Mouse (Mus musculus) urinary bladder, adult 2 months (tissue): ENCODE measurements around the gene Nckap1. TPM values are rescaled to one million over a fixed set of nuclear protein-coding genes. Genes with fewer than 3 reads are reported as not detected.

Source experiments
- DNase-seq: peaks from one replicate; pipeline ENCODE4 v3.0.0; 2022; ENCODE audit warnings: low spot score
- polyA plus RNA-seq: library from polyadenylated mRNA; depleted of rRNA; stranded (reverse); fragments of >200 nt; gene quantifications from 2 replicates; pipeline ENCODE4 v1.2.3, GENCODE M21; 2012; rRNA removed

The Nckap1 gene
- polyA plus RNA-seq: 93.1 and 96.9 TPM in 2 replicates

DNA sequence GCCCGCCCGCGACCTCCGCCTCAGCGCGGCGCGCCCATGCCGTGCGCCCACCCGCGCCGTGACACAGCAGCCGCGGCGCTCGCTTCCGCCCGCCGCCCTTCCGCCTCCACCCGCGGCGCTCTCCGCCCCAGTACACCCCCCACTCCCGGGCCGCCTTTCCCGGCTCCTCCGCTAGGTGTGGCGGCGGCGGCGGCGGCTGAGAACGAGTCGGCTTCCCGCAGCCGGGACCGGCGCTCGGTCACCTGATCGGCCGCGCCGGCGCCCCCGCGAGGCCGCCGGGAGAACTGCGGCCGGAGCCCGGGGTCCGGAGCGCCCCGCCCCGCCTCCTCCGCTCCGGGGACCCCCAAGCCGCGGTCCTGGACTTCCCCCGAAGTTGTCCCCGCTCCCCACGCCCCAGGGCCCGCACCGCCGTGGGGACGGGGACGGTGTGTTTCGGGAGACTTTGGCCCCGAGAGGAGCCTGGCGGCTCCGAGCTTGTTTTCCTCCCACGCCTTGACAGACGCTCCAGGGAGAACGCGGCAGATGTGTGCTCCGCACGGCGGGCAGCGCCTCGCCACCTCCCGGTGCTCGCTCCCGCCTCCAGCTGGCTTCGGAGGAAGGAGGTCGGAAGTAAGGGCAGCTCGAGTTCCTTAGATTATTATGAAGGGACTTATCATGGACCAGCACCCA is at the start of gene Nckap1:
TSS of gene Nckap1 (minus strand) at position 338 of the 669 bp plus-strand sequence.
- peak; percentile 95 for DNase-seq

DNA sequence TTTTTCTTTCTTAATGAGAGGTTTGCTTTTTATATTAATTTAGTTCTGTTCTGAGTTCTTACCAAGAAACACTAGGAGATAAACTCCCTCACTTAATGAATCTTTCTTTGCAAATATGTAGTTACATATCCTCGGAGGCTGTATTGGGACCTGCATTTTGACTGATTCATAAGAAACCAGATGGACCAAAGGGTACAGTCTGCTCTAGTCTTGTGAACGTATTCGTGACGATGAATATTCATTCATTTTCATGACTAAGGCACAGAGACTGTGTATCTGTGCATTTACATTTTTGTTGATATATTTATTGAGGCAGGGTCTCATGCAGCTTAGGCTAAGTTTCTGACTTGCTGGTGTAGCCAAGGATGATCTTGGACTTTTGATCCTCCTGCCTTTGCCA is 43.3 kb upstream of the Nckap1 start:
- no peak for DNase-seq

DNA sequence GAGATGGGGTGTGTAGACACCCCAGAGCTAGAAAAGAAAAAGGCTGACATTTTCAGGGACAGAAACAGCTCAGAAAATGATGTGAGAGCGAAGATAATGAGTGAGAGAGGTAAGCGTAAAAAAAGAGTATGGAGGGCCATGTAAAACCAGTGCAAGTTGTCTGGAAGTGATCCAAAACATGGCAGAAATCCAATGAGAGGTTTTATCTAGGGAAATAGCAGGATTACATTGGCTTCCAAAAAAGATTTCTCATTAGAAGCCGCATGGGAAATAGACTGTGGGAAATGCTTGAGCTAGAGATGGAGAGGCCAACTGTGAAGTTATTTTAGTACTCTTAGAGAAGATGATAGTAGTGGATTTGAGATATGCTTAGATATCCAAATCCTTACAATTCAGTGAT is 40.7 kb upstream of the Nckap1 start:
- no peak for DNase-seq

DNA sequence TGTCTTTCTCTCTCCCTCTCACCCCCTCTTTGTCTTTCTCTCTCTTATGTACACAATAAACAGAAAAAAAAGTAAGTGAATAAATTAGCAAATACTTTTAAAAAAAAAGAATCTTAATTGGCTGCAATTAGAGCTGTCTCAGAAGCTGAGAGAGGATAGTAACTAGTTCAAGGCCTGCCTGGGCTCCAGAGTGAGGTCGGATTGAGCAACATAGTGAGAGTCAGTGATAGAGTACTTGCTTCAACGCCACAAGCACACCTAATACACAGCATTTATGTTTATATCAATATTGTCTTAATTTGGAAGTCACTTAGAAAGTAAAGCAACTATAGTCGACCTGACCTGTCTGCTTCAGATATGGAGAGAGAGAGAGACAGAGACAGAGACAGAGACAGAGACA is 37.8 kb upstream of the Nckap1 start:
- no peak for DNase-seq

DNA sequence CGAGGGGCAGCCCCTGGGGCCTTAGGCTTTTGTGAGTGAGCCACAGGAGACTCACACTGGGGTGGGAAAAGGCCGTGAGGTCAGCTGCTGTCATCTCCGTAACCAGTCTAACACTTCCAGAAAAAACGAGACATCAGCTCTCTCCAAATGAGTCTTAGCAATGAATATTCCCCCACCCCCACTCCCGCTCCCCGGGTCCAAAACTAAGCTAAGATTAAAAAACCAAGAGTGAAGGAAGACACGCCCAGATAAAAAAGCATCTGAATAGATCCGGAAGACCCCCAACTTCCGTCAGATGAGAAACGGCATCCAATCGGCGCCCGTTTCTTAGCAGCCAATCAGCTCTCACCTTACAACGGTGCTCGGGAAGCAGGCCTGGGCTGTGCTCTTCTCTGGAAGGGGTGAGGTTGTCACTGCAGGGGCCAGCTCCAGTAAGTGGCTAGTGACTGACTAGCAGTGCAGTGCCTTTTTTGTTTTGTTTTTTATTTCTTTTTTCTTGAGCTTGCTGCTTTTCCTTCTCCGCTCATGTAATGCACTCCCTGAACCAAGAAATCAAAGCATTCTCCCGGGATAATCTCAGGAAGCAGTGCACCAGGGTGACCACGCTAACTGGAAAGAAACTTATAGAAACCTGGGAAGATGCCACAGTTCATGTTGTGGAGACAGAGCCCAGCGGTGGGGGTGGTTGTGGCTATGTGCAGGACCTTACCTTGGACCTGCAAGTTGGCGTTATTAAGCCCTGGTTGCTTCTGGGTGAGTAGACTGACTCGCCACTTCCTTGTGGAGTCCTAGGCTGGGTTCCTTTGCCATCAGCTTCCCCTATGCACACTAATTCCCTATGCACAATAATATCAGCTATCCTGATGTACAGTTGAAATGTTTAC is 35.9 kb upstream of the Nckap1 start, which contains the start of the genes Dusp19 and Nup35:
TSS of gene Dusp19 (plus strand) at position 192 of the 884 bp plus-strand sequence.
TSS of gene Nup35 (plus strand) at position 383 of the 884 bp plus-strand sequence.
- DNase-seq: peak; percentile 88

DNA sequence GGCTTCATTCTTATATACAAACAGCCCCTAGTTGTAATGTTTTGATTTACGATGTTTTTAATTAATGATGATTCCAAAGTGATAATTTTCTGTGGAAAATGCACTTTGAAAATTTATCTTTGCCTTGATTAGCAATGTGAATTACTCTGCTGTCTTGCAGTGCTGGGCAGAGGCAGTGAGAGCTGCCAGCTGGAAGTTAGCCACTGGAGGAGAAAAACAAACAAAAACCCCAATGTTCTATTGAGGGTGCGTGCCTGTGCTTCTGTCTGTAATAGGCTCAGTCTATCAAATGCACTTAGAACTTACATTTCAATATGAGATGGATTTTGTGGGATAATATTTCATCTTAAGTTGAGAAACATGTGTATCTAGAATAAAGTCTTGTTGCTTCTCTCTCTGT is 31.6 kb upstream of the Nckap1 start:
- DNase-seq: no peak

DNA sequence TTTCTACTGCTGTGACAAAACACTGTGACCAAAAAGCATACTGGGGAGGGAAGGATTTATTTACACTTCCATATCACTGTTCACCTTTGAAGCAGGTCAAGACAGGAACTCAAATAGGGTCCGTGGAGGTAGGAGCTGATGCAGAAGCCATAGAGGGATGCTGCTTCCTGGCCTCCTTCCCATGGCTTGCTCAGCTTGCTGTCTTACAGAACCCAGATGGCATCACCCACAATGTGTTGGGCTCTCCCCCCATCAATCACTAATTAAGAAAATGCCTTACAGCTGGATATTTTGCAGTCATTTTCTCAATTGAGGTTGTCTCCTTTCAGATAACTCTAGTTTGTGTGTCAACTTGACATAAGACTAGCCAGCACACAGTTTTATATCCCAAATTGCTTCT is 31.1 kb upstream of the Nckap1 start:
- DNase-seq: no peak

DNA sequence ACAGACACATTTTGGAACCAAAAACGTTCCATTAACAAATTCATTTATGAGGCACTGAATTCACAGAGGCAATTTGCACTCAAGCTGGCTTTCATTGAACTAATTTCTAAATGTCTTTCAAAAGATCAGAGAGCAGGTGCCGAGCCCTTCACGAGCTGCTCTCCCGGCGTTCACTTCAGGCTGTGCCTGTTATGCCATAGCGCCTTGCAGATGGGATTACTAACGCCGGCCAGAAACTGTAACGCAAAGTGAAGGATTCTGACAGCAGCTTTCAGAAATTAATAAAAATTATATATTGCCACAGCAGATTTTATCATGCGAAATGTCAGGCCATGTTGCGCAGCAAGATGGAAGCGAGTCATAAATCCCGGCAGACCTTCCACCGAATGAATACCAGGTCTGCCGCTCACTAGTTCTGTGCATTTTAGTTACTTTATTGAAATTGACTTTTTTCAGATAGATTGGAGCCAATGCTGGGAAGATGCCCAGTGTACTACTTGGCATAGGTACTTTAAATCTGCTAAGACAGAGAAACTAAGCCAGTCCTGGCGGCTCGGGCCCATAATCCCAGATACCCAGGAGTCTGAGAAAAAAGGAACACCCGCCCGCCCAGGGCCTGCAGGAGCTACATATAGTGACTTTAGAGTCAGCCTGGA is 22.7 kb upstream of the Nckap1 start:
- DNase-seq: no peak

DNA sequence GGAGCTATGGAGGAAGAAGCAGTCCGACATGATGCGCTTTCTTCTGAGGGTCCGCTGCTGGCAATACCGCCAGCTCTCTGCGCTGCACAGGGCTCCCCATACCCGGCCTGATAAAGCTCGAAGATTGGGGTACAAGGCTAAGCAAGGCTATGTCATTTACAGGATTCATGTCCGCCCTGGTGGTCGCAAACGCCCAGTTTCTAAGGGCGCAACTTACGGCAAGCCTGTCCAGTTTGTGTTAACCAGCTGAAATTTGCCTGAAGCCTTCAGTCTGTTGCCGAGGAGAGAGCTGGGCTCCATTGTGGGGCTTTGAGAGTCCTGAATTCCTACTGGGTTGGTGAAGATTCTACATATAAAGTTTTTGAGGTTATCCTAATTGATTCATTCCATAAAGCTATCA is 21.6 kb upstream of the Nckap1 start:
- no peak for DNase-seq

DNA sequence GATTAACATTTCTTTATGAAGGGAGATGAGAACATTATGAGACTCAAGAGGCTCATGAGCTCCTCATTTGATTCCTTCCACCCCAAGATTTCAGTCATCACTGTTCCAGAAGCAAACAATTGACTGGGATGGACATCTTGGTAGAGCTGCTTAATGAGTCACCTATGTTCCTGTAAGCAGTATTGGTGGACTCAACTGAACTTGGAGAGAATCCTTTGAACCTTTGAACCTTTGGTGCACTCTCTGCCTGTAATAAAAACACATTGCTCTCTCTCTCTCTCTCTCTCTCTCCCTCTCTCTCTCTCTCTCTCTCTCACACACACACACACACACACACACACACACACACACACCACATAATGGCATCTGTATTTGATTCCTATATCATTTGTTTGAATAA is 19.4 kb upstream of the Nckap1 start:
- no peak for DNase-seq

DNA sequence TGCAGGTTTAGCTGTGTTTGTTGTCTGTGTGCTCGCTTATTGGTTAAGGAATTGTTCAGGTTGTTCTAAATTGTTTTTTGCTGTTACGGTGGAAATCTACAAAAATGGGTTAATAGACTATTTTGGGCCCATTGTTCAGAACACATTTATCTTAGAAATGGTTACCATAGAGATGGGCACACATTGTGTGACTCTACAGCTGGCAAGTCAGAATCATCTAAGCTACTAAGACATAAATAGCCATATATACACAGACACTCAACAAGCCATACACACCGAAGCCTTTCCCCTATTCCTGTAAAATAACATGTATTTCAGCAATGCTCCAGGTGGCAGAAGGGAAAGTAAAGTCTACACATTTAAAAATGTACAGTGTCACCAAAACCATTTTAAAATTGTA is 18.7 kb upstream of the Nckap1 start:
- no peak for DNase-seq

DNA sequence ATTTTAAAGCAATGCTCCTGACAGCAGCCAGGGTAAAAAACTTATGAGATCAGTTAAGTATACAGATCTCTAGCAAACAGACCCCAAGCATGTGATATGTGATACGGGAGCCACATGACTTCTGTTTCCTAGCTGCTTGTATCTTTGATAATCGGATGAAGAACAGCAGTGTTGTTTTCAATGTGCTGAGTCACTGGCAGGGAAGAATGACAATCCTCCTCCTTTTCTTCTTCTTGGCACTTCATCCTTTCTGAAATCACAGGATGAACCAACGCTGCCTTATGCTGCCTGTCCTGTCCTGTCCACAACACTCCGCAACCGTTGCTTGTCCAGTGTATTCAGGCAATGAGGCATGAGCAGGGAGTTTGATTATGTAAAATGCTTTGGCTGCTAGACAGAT is 15.8 kb upstream of the Nckap1 start:
- no peak for DNase-seq

DNA sequence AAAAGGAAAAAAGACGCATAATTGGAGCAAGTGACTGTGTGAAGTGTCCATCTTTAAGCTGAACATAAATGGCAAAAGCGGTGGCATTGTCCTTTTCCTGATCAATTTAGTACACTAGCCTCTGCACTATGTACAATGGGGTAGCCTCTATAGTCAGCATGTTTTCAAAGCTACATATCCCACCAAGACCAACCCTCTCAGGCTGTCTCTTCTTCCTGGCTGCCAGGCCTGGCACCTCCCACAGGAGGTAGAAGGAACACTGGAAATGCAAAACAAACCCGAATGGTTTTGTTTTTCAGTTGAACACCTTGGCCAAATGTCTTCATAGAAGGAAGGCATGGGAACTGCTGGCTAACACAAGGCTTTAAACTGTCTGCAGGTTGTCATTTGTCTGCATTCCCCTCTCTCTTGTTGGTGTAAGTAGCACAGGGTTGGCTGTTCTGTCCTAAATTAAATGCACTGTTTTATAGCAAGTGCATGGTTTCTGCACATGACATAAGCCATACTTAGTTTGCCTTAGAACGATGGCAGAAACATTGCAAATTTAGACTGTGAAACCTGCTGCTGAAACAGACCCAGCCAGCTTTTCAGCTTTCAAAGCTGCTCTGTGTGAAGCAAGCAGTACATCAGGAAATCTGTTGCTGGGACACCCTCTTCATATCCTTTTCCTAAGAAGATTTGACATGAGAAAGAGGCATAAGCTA is 13.2 kb upstream of the Nckap1 start:
- no peak for DNase-seq

DNA sequence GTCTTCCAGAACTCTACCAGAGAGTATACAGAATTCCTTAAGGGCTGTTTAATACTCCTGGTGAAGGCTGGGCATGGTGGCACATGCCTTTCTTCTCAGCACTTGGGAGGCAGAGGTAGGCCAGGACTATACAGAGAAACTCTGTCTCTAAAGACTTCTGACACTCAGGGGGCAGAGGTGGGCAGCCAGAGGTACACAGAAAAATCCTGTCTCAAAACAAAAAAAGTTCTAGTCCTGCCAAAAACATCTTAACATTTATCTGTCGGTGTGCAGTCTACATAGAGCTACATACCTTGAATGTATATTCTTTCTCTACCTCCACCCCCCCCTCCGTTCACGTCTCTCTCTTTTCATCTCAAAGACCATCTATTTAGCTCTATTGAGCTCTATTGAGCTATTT is 1.2 kb upstream of the Nckap1 start:
- no peak for DNase-seq

DNA sequence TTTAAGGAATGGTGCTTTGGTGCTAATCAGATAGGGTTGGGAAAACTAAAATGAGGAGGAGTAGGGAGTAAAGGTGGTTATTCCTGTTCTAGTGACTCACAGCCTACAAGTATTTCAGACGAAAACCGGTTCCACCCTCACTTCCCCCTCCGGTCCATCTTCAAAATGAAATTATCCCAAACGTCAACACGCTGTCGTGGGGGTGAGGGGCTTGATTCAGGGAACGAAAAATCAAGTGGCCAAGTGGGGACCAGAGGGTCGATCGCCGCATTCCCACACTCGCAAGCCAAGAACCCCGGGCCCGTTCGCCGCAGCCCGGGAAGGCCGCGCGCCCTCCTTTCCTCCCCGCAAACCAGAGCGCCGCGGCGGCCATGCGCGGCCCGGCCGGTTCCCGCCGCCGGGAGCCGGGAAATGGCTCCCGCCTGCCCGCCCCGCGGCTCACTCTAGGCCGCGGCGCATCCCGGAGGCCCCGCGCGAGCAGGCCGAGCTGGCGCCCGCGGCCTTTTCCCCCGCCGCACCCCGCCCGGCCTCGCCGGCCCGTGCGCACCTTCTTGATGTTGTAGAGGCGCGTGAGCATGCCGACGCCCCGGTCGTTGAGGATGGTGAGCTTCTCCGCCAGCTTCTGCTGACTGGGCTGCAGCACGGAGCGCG is 744 bp downstream of the Nckap1 start:
- no peak for DNase-seq

DNA sequence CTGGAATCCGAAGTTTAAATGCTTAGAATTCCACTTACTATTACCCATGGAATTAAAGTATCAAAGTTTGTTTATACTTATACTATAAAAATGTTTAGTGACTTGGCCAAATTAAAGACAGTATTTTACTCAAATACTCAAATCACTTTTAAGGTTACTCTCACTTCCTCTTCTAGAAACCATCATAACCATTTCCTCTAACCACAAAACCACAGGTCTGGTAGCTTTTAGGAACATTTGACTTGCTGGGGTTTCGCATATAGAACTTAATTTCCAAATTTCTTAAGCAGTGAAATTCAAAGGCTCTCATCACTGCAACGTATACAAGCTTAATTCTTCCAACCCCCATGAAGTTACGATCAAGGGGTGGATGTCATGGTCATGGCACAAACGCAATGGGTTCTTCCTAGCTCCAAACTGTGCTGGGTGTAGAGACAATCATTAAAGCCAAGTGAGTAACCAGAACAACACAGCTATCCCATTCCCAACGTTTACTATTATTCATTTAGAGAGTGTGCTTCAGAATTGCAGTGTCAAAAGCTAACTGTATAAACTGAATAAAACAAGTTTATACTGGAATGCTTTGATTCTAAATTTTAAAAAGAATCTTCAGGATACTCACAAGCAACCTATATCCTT is 1.8 kb downstream of the Nckap1 start:
- no peak for DNase-seq

DNA sequence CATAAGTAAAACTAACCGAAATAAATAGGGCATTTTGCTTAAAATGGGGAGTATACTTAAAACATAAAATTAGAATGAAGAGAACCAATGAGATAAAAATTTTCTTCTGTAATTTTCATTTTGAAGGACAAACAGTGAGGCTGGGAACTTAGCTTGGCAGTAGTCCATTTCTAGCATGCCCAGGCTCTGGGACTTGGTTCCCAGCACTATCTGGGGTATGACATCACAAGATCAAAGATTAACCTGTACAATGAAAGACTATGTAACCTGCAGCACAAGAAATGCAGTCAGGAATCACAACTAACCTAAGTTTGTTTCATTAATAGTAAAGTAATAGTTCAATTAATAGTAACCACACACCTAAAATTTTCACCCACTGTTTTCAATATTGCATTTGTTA is 3.9 kb downstream of the Nckap1 start:
- DNase-seq: no peak

DNA sequence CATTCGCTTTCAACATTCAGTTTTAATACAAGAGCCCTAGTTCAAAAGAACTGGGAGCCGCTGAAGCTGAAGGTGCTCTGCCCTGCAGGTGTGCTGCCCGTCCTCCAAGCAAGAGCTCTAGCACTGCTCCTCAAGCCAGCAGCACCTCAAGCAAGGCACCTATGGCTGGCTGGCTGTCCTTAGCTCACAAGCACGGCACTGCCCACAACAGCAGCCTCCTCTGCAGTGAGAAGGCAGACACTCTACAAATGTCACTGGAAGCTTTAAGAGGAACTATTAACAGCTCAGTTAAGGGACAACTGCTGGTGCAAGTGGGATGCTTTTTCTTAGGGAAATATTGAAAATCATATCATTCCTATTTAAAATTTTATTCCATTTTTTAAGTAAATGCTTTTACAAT is 10.5 kb downstream of the Nckap1 start:
- DNase-seq: no peak

DNA sequence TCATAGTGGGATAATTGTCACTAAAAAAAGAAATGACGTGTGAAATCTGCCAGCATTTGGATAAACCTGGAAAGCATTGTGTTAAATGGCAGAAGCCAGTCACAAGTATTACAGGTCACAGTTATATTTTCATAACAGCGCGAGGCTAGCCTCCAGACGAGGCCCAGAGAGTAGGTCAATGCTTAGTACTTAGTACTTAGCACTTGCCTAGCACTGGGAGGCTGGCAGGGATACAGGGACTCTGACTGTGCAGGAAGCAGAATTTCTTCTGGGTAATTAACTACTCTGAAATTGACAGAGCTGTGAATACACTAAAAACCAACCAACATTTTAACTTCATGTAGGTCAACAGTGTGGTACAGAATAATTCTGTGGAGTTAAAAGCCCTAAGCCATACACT is 13.8 kb downstream of the Nckap1 start:
- no peak for DNase-seq

DNA sequence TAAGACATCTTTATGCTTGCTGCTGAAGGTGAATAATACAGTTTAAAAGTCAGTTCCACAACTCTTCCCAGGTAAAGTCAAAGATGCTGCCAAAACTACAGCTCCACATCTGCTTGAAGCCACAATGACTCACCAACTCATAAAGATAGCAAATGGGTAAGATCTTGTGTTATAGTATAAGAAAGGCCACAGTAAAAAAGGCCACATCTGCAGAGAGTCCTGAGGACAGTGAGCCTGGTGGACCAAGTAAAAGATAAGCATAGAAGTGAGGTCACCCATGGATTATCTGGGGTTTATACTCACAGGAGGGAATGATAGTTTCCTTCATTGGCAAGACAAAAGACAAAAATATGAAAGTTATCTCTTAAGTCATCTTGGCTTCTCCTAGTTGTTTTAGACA is 18.9 kb downstream of the Nckap1 start:
- DNase-seq: no peak

DNA sequence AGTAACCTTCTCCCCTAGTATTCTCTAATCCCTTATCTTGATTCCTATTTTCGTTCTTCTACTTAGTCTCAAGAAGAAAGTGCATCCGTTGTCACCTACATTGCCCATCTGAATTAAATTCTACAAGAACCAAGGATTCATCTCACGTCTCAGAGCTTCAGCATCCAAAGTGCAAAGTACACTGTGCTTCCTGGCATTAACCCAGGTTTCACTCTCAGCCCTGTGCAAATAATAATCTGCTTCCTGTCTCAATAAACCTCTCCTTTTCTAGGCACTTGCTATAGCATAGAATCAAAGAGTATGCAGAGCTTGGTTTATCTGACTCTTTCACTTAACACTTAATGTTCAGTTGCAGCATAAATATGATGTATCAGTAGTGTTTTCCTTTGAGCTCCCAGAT is 19.7 kb downstream of the Nckap1 start:
- no peak for DNase-seq
